Mouse (Mus musculus) bone marrow, adult 2 months (tissue): ENCODE data around the gene Abcg5. TPM values are rescaled to one million over a fixed set of nuclear protein-coding genes. Genes with fewer than 3 reads are reported as not detected.

Experiments used
- H3K27ac ChIP-seq: fragments of 200-500 bp; 2 replicates; pipeline ENCODE4 v1.5.1; 2012; ENCODE audit warnings: low read depth, mild to moderate bottlenecking, control low read depth, inconsistent platforms, low read length; ENCODE audit not compliant: control insufficient read depth, poor library complexity, insufficient read depth
- H3K4me1 ChIP-seq: fragments of 200-500 bp; 2 replicates; pipeline ENCODE4 v1.6.1; 2011; ENCODE audit warnings: low read length; ENCODE audit not compliant: control insufficient read depth, insufficient read depth
- H3K4me3 ChIP-seq: fragments of 200-500 bp; replicated peaks from 2 replicates; pipeline ENCODE3; 2011; ENCODE audit warnings: mild to moderate bottlenecking, low read depth, low read length, control low read depth; ENCODE audit not compliant: control insufficient read depth
- CTCF ChIP-seq: fragments of 200-500 bp; IDR thresholded peaks from 2 replicates; pipeline ENCODE4 v1.5.1; 2011; ENCODE audit warnings: low read length, control low read depth; ENCODE audit not compliant: control insufficient read depth, insufficient read depth
- POLR2A ChIP-seq: fragments of 200-500 bp; IDR thresholded peaks from 2 replicates; pipeline ENCODE4 v1.6.1; 2011; ENCODE audit warnings: low read depth, mild to moderate bottlenecking, control low read depth, low read length, borderline replicate concordance; ENCODE audit not compliant: control insufficient read depth
- WGBS: fragments of 180-500 bp; shearing (Covaris S2); methylation state at CpG from one replicate; pipeline ENCODE4 v1.1.7; 2018; 5-methylcytosine and 5-hydroxymethylcytosine counted together
- polyA plus RNA-seq: library from polyadenylated mRNA; stranded (reverse); fragments of >200 nt; gene quantifications from 2 replicates; pipeline ENCODE4 v1.2.4, GENCODE M21; 2011; ENCODE audit warnings: low replicate concordance; ENCODE audit not compliant: missing spikeins, insufficient read depth, insufficient read length

Abcg5 gene
- polyA plus RNA-seq, 1 experiment: 0.85 TPM

- no peak overlapping the region for H3K27ac ChIP-seq
- H3K4me3 ChIP-seq: no peak overlapping the region
- WGBS: 91% methylated on average over 5 of the region's 5 CpGs
- TF ChIP-seq POLR2A (no peak), CTCF (no peak)
- H3K4me1 ChIP-seq: no peaks in the 10 kb centered on the region
Measured at GRCm38 (mm10) chr17:84717416-84717815, 34.6 kb upstream of the Abcg5 start.

GRCm38 (mm10) chr17:84716252-84716872 is 33.6 kb upstream of the Abcg5 start:
- H3K4me1 ChIP-seq: no peaks in the 10 kb centered on the region
- H3K27ac ChIP-seq: no peak overlapping the region
- H3K4me3 ChIP-seq: no peak overlapping the region
- TF ChIP-seq POLR2A (no peak), CTCF (no peak)
- WGBS: 89% methylated on average over 16 of the region's 16 CpGs

GRCm38 (mm10) chr17:84714930-84715329 is 32.1 kb upstream of the Abcg5 start:
- Histone ChIP-seq H3K27ac (no peak overlapping the region), H3K4me3 (no peak overlapping the region), H3K4me1 (no peaks in the 10 kb centered on the region)
- 75% methylated on average over 4 of the region's 4 CpGs for WGBS
- TF ChIP-seq POLR2A (no peak), CTCF (no peak)

GRCm38 (mm10) chr17:84713563-84714164 is 30.9 kb upstream of the Abcg5 start:
- no peaks in the 10 kb centered on the region for H3K4me1 ChIP-seq
- no peak overlapping the region for H3K4me3 ChIP-seq
- WGBS: 90% methylated on average over 18 of the region's 18 CpGs
- TF ChIP-seq POLR2A: no peak
- no peak for TF ChIP-seq CTCF
- no peak overlapping the region for H3K27ac ChIP-seq

- TF ChIP-seq CTCF: no peak
- TF ChIP-seq POLR2A: no peak
- no peak overlapping the region for H3K4me3 ChIP-seq
- 91% methylated on average over 17 of the region's 17 CpGs for WGBS
- no peak overlapping the region for H3K27ac ChIP-seq
- no peaks in the 10 kb centered on the region for H3K4me1 ChIP-seq
Measured at GRCm38 (mm10) chr17:84709403-84709851, 26.6 kb upstream of the Abcg5 start.

- 86% methylated on average over 7 of the region's 7 CpGs for WGBS
- Histone ChIP-seq H3K4me1 (no peaks in the 10 kb centered on the region), H3K4me3 (no peak overlapping the region), H3K27ac (no peak overlapping the region; the same call in 1 of the 2 replicates)
- TF ChIP-seq CTCF: no peak
- TF ChIP-seq POLR2A: no peak
Measured at GRCm38 (mm10) chr17:84708818-84709217, 26.0 kb upstream of the Abcg5 start.

- no peak overlapping the region for H3K4me3 ChIP-seq
- TF ChIP-seq CTCF: no peak
- no peak for TF ChIP-seq POLR2A
- H3K4me1 ChIP-seq: no peaks in the 10 kb centered on the region
- 71% methylated on average over 4 of the region's 4 CpGs for WGBS
- no peak overlapping the region for H3K27ac ChIP-seq
Measured at GRCm38 (mm10) chr17:84707407-84707806, 24.6 kb upstream of the Abcg5 start.

GRCm38 (mm10) chr17:84698727-84699126 is 15.9 kb upstream of the Abcg5 start:
- WGBS: 27% methylated on average over 5 of the region's 5 CpGs
- Histone ChIP-seq H3K4me3 (no peak overlapping the region), H3K27ac (no peak overlapping the region), H3K4me1 (no peaks in the 10 kb centered on the region; the same call in 1 of the 2 replicates)
- no peak for TF ChIP-seq POLR2A
- TF ChIP-seq CTCF: peak; percentile 86

- no peak for TF ChIP-seq CTCF
- no peak for TF ChIP-seq POLR2A
- Histone ChIP-seq H3K4me1 (no peaks in the 10 kb centered on the region; the same call in 1 of the 2 replicates), H3K27ac (no peak overlapping the region), H3K4me3 (no peak overlapping the region)
- WGBS: 73% methylated on average over 6 of the region's 6 CpGs
Measured at GRCm38 (mm10) chr17:84696537-84696936, 13.7 kb upstream of the Abcg5 start.
